Mouse (Mus musculus) heart, embryonic 16.5 days (tissue): ENCODE data around the gene E2f2. TPM values are rescaled to one million over a fixed set of nuclear protein-coding genes. Genes with fewer than 3 reads are reported as not detected.

ENCODE experiments used
- polyA plus RNA-seq: library from polyadenylated mRNA; unstranded; fragments of >200 nt; fragmentation: Nextera tagmentation; extraction: Ambion mirVana; gene quantifications from 2 replicates; pipeline ENCODE4 v1.2.1, GENCODE M21; 2015

The E2f2 gene
- polyA plus RNA-seq, 1 experiment from 2014 or later: 11.0 TPM

Other genes starting within 250 kb of the E2f2 start
- 94.3 and 99.6 TPM in 2 replicates for gene Hmgcl, start 225.9 kb upstream of the E2f2 start, polyA plus RNA-seq
- 24.4 and 24.5 TPM in 2 replicates for gene Gale, start 208.7 kb upstream of the E2f2 start, polyA plus RNA-seq
- gene Lypla2, start 199.8 kb upstream of the E2f2 start, polyA plus RNA-seq: 73.2 and 77.3 TPM in 2 replicates
- 45.1 and 64.5 TPM in 2 replicates for gene Pithd1, start 185.1 kb upstream of the E2f2 start, polyA plus RNA-seq
- gene Eloa, start 150.6 kb upstream of the E2f2 start, polyA plus RNA-seq: 31.7 and 34.6 TPM in 2 replicates
- 211 and 253 TPM in 2 replicates for gene Rpl11, start 119.0 kb upstream of the E2f2 start, polyA plus RNA-seq
- gene Id3, start 28.9 kb upstream of the E2f2 start, polyA plus RNA-seq: 218 and 262 TPM in 2 replicates
- 2.8 and 3.8 TPM in 2 replicates for gene Asap3, start 34.0 kb downstream of the E2f2 start, polyA plus RNA-seq
- 54.9 and 57.5 TPM in 2 replicates for gene Tcea3, start 75.3 kb downstream of the E2f2 start, polyA plus RNA-seq
- 20.0 and 22.0 TPM in 2 replicates for gene Zfp46, start 112.3 kb downstream of the E2f2 start, polyA plus RNA-seq
- 95.6 and 95.8 TPM in 2 replicates for gene Hnrnpr, start 138.5 kb downstream of the E2f2 start, polyA plus RNA-seq